Mouse (Mus musculus) embryonic facial prominence, embryonic 13.5 days (tissue): ENCODE measurements around the gene Tmem171. TPM values are rescaled to one million over a fixed set of nuclear protein-coding genes. Genes with fewer than 3 reads are reported as not detected.

Experiments used
- polyA plus RNA-seq: library from polyadenylated mRNA; unstranded; fragments of >200 nt; fragmentation: Nextera tagmentation; extraction: Ambion mirVana; gene quantifications from 2 replicates; pipeline ENCODE4 v1.2.1, GENCODE M21; 2015

The Tmem171 gene
- polyA plus RNA-seq, 1 experiment from 2014 or later, result 0.35 TPM

Other genes starting within 250 kb of the Tmem171 start
- gene Gm10320, start 202.8 kb downstream of the Tmem171 start, polyA plus RNA-seq, result 1.4 and 6.5 TPM in 2 replicates
- gene Tmem174, start 57.4 kb downstream of the Tmem171 start, polyA plus RNA-seq, result not detected in 2 replicates
- gene Fcho2, start 120.6 kb upstream of the Tmem171 start, polyA plus RNA-seq, result 45.2 and 57.1 TPM in 2 replicates
- 64.7 and 65.0 TPM in 2 replicates for gene Tnpo1, start 231.6 kb upstream of the Tmem171 start, polyA plus RNA-seq